In genomic region chr12:86889103-86889644, GRCm38 (mm10) we compare ENCODE assay signal across 8 mouse cellular contexts. TPM values are rescaled to one million over a fixed set of nuclear protein-coding genes. Genes with fewer than 3 reads are reported as not detected.
DNase-seq lines count a peak whose midpoint lies in the region; ATAC-seq lines count a peak whose summit lies in the region.

No protein-coding gene starts in this region.

- 13% methylated on average over 7 of the region's 7 CpGs for WGBS in forebrain, embryonic 12.5 days
- WGBS in kidney, embryonic 15.5 days: 6% methylated on average over 7 of the region's 7 CpGs

- H3K9me3 ChIP-seq in forebrain, embryonic 12.5 days: no peaks in the 10 kb centered on the region
- H3K9me3 ChIP-seq in kidney, embryonic 15.5 days (replicated peaks): no peaks in the 10 kb centered on the region

- no peaks in the 10 kb centered on the region for H3K27me3 ChIP-seq in forebrain, embryonic 12.5 days
- no peaks in the 10 kb centered on the region for H3K27me3 ChIP-seq in kidney, embryonic 15.5 days

- H3K4me2 ChIP-seq in forebrain, embryonic 12.5 days: peak overlapping the region; percentile 51
- H3K4me2 ChIP-seq in kidney, embryonic 15.5 days: peak overlapping the region; percentile 56

- H3K36me3 ChIP-seq in forebrain, embryonic 12.5 days (replicated peaks): no peaks in the 10 kb centered on the region
- H3K36me3 ChIP-seq in kidney, embryonic 15.5 days: no peaks in the 10 kb centered on the region

- ATAC-seq in forebrain, embryonic 12.5 days (ENCODE audit: low FRiP score): no peak
- ATAC-seq in kidney, embryonic 15.5 days (replicated peaks; ENCODE audit: low FRiP score): no peak
- no peak for ATAC-seq in megakaryocyte-erythroid progenitor cell, adult 5-6 weeks (replicated peaks; ENCODE audit: low FRiP score, low TSS enrichment, poor library complexity, severe bottlenecking)

- intact Hi-C loops in gastrocnemius, postnatal 14 days (cut with DNase I; ENCODE audit: low total_unique reads): no loop called here

- H3K4me1 ChIP-seq in forebrain, embryonic 12.5 days: peaks cover 92% of the 10 kb centered on the region
- H3K4me1 ChIP-seq in kidney, embryonic 15.5 days: peaks cover 92% of the 10 kb centered on the region

- peak overlapping the region; percentile 98 for H3K27ac ChIP-seq in forebrain, embryonic 12.5 days
- H3K27ac ChIP-seq in kidney, embryonic 15.5 days: peak overlapping the region; percentile 100

- peak; percentile 18 to 33 for DNase-seq in spleen, adult 18-20 months
- no peak for DNase-seq in spleen, postnatal 4 days (ENCODE audit: low spot score in 2 of 2)
- DNase-seq in lung, postnatal 25 days (ENCODE audit: low spot score): peak; percentile 84
- DNase-seq in gastrocnemius, postnatal 14 days: no peak
- DNase-seq in right cerebral cortex, postnatal 36 days (ENCODE audit: low spot score in 2 of 2): no peak

- 0 out of 2 replicates have a peak overlapping the region, but pooled peaks have one; percentile 21 for H3K9ac ChIP-seq in forebrain, embryonic 12.5 days
- H3K9ac ChIP-seq in kidney, embryonic 15.5 days: peak overlapping the region; percentile 38

- no peak overlapping the region for H3K4me3 ChIP-seq in forebrain, embryonic 12.5 days (replicated peaks)
- peak overlapping the region; percentile 33 for H3K4me3 ChIP-seq in kidney, embryonic 15.5 days (replicated peaks)

RNA-seq across cellular contexts. Expression of gene Irf2bpl, which starts 4.6 kb away (rescaled TPM):
- polyA plus RNA-seq in forebrain, embryonic 12.5 days (2016; fragmentation: Nextera tagmentation; extraction: Ambion mirVana): 74.8 and 81.9 TPM in 2 replicates
- polyA plus RNA-seq in kidney, embryonic 15.5 days (2015; fragmentation: Nextera tagmentation; extraction: Ambion mirVana): 40.7 and 43.9 TPM in 2 replicates
- total RNA-seq in megakaryocyte-erythroid progenitor cell, adult 5-6 weeks (2014; fragmentation: Nextera tagmentation): 0.76 and 0.94 TPM in 2 replicates
- total RNA-seq in megakaryocyte-erythroid progenitor cell, adult 5-6 weeks (2017): 1.1 and 2.7 TPM in 2 replicates
- 10 to 100 TPM; 41.8 to 42.8 TPM for total RNA-seq in gastrocnemius, postnatal 14 days (2021)

RNA-seq across cellular contexts. Expression of gene Cipc, which starts 57.7 kb away (rescaled TPM):
- polyA plus RNA-seq in forebrain, embryonic 12.5 days (2016; fragmentation: Nextera tagmentation; extraction: Ambion mirVana): 49.5 and 51.4 TPM in 2 replicates
- polyA plus RNA-seq in kidney, embryonic 15.5 days (2015; fragmentation: Nextera tagmentation; extraction: Ambion mirVana): 20.9 and 22.7 TPM in 2 replicates
- total RNA-seq in megakaryocyte-erythroid progenitor cell, adult 5-6 weeks (2014; fragmentation: Nextera tagmentation): 29.2 and 35.6 TPM in 2 replicates
- total RNA-seq in megakaryocyte-erythroid progenitor cell, adult 5-6 weeks (2017): 22.0 and 23.0 TPM in 2 replicates
- 10 to 100 TPM; 20.2 to 20.3 TPM for total RNA-seq in gastrocnemius, postnatal 14 days (2021)

Comparison
In these comparisons a context has a peak if more than half of its experiments do, and no peak if none do; other contexts are left out.
1. DNase-seq: peak in spleen, adult 18-20 months (2 of 2) and lung, postnatal 25 days (single experiment); none in spleen, postnatal 4 days (0 of 2), gastrocnemius, postnatal 14 days (single experiment) and right cerebral cortex, postnatal 36 days (0 of 2).
2. RNA of gene Irf2bpl, which starts 4.6 kb away (total RNA-seq): 41.8 to 42.8 TPM in gastrocnemius, postnatal 14 days; 0.76 to 2.7 TPM in megakaryocyte-erythroid progenitor cell, adult 5-6 weeks; every median in the first group is over 10 times any median in the second.